Mouse (Mus musculus) thymus, adult 2 months (tissue): ENCODE measurements at regions not wholly inside any gene's neighbourhood (a gene's known extent, or its start where the extent isn't known, plus 50 kb on each side); places are given as distances from the start of the nearest gene placed in this dataset.

Source experiments
- DNase-seq: peaks from one replicate; pipeline ENCODE4 v3.0.0; 2021
- H3K27ac ChIP-seq: fragments of 200-500 bp; 2 replicates; pipeline ENCODE4 v1.5.1; 2012; ENCODE audit warnings: low read length, control low read depth; ENCODE audit not compliant: control insufficient read depth, insufficient read depth
- H3K27me3 ChIP-seq: fragments of 200-500 bp; 2 replicates; pipeline ENCODE4 v1.6.1; 2012; ENCODE audit warnings: mild to moderate bottlenecking, low read length, moderate library complexity, mixed read lengths; ENCODE audit not compliant: control insufficient read depth, insufficient read depth
- H3K36me3 ChIP-seq: fragments of 200-500 bp; 2 replicates; pipeline ENCODE4 v1.6.1; 2012; ENCODE audit warnings: mild to moderate bottlenecking, low read length, moderate library complexity; ENCODE audit not compliant: control insufficient read depth, insufficient read depth
- H3K4me1 ChIP-seq: fragments of 200-500 bp; replicated peaks from 2 replicates; pipeline ENCODE4 v1.6.1; 2012; ENCODE audit warnings: low read length; ENCODE audit not compliant: control insufficient read depth, insufficient read depth
- H3K4me3 ChIP-seq: fragments of 200-500 bp; 2 replicates; pipeline ENCODE4 v1.5.1; 2012; ENCODE audit warnings: mild to moderate bottlenecking, low read length, control low read depth, moderate library complexity; ENCODE audit not compliant: control insufficient read depth, insufficient read depth
- CTCF ChIP-seq: fragments of 200-500 bp; IDR thresholded peaks from 2 replicates; pipeline ENCODE4 v1.5.1; 2012; ENCODE audit warnings: mild to moderate bottlenecking, control low read depth, low read length, moderate library complexity, borderline replicate concordance; ENCODE audit not compliant: control insufficient read depth, poor library complexity, insufficient read depth; ENCODE audit errors: extremely low read depth
- POLR2A ChIP-seq: fragments of 200-500 bp; IDR thresholded peaks from 2 replicates; pipeline ENCODE4 v1.6.1; 2012; ENCODE audit warnings: mild to moderate bottlenecking, low read length, control low read depth, moderate library complexity; ENCODE audit not compliant: control insufficient read depth, poor library complexity, insufficient read depth; ENCODE audit errors: extremely low read depth
- WGBS: fragments of 180-500 bp; shearing (Covaris S2); methylation state at CpG from one replicate; pipeline ENCODE4 v1.1.7; 2018; 5-methylcytosine and 5-hydroxymethylcytosine counted together

- 23% methylated on average over 1 of the region's 1 CpGs for WGBS
- Histone ChIP-seq H3K36me3 (no peaks in the 10 kb centered on the region), H3K27me3 (no peaks in the 10 kb centered on the region), H3K27ac (no peak overlapping the region), H3K4me1 (no peaks in the 10 kb centered on the region), H3K4me3 (no peak overlapping the region)
- TF ChIP-seq POLR2A (no peak), CTCF (no peak)
- no peak for DNase-seq
Observed at GRCm38 (mm10) chr12:115807978-115808377, 239.5 kb upstream of the Zfp386 start.
